Mouse (Mus musculus) heart, adult 2 months (tissue): ENCODE measurements around the gene Aup1.

ENCODE experiments used
- CTCF ChIP-seq: fragments of 200-600 bp; IDR thresholded peaks from 2 replicates; pipeline ENCODE4 v1.8.1; 2022; ENCODE audit warnings: antibody characterized with exemption, mild to moderate bottlenecking, moderate library complexity
- EP300 ChIP-seq: fragments of 200-500 bp; IDR thresholded peaks from 2 replicates; pipeline ENCODE4 v1.6.1; 2011; ENCODE audit warnings: low read depth, low read length, control low read depth; ENCODE audit not compliant: insufficient read depth
- POLR2A ChIP-seq: fragments of 200-500 bp; IDR thresholded peaks from 2 replicates; pipeline ENCODE4 v1.6.1; 2011; ENCODE audit warnings: mild to moderate bottlenecking, low read depth, low read length, control low read depth; ENCODE audit not compliant: insufficient read depth

DNA sequence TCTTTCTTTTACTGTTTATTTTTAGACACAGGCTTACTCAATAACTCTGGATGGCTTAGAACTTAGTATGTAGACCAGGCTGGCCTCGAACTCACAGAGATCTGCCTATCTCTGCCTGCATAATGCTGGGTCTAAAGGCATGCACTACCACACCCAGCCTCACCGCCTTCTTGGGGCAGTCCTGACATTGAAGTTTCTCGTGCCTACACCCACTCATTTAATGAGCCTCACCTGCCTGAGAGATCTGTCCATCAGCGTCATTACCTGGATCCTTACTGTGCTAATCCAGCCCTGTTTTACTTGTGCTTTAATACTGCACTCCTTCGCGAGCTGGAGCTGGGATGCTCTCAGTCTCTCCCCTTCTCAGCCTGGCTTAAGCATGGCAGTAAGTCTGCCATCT is 42.6 kb upstream of the Aup1 start:
- no peak for TF ChIP-seq CTCF
- no peak for TF ChIP-seq POLR2A
- TF ChIP-seq EP300, result no peak
